Mouse (Mus musculus) lung, postnatal 36 days (tissue): ENCODE measurements around the gene Ssh3.
"Not testable (repeated sequence)": the region's sequence is repeated elsewhere in the genome, so short reads cannot be mapped to it uniquely, and the experiment has no call there.

Experiments used
- DNase-seq: peaks from one replicate; pipeline ENCODE4 v3.0.0; 2022; ENCODE audit warnings: mixed read lengths

Ssh3 gene

DNA sequence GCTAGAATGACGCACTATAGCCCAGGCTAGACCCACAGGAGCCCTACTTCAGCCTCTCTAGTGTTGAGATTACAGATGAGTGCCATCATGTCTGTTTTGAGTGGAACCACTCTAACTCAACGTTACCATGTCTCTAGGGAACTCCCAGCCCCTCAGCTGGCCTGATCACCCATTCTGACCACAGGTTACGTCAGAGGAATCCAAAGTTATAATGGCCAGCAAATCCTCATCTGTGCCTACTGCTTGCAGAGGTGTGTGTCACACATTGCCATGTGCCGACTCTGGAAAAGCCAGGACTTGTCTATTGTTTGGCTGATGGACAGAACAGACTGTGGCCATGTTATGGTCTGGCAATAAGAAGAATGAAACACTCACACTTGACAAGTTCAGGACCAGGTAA is 26.4 kb upstream of the Ssh3 start:
- DNase-seq = no peak

DNA sequence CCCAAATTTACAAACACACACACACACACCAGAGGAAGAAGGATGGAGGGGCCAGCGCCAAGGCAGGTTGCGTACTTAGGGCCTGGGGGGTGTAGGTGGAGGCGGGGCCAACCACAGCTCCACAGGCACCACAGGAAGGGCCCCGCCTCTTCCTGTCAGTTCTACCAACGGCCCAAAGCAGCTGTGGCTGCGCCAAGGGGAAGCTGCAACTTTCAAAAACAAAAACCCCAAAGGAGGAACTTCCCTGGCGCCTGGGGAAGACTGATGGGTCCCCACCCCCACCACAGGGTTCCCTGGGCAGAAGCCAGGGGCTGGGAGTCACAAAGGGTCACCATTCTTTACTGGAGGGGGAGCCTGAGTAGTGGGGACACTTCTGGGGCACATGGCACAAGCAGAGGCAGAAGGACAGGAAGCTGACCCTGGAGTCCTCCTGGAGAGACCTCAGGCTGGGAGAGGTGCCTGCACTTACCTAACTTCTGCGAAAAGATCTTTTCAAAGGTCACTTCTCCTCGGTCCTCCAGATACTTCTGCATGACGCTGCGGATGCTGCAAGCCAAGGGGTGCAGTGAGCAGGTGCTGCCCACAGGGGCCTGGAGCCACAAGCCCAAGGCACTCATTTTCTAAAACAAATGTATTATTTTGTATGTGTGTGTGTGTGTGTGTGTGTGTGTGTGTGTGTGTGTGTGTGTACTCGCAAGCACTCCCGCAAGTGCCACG is 25.6 kb upstream of the Ssh3 start:
- peak; percentile 90 for DNase-seq

DNA sequence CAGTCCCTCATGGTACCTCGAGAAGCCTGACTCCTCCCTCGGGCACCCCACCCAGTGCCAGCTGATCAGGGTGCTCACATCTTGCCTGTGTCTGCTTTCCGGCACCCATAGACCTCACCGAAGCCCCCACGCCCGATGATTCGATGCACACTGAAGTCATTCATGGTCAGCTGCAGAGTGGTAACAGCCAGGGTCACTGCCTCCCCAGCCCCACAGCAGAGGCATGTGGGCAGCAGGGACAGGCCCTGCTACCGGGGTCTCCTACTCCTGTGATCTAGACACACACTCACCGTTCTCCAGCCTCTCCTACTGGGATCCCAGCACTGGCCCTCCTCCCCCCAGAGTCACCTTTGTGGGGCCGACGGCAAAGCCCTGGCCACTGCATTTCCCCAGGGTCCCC is 22.2 kb upstream of the Ssh3 start:
- DNase-seq = no peak

DNA sequence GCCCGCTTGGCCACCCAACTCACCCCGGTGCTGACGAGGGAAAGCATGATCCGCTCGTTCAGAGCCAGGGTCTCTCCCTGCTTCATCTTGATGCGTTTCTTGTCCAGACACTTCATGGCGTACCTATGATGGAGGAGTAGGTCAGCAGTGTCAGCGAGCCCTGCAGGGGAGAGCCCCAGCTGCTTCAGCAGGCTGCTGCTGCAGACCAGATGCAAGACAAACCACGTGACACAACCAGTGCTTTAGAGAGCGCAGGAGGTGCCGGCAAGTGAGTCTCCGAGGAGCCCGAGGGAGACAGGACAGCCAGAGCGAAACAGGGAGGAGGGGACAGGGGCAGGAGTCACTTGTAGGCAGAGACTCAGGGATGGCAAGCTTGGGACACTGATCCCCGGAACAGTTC is 21.8 kb upstream of the Ssh3 start:
- no peak for DNase-seq

DNA sequence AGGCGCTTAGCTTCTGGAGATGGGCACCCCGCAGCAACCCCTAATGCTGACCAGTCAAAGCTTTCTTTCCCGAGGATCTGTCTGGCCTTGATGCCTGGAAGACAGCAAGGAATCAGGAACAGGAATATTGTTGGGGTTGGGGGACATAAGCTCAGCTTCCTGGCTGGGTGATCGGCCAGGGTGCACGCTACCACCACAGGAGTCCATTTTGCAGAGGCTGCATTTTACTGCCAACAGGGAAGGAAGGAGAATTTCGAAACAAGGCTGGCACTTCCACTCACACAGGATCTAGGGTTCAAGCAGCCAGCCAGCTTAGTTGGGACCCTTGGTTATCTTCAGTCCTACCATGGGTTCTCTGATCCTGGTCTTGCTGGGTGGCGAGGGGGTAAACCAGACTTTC is 14.7 kb upstream of the Ssh3 start:
- DNase-seq = no peak

DNA sequence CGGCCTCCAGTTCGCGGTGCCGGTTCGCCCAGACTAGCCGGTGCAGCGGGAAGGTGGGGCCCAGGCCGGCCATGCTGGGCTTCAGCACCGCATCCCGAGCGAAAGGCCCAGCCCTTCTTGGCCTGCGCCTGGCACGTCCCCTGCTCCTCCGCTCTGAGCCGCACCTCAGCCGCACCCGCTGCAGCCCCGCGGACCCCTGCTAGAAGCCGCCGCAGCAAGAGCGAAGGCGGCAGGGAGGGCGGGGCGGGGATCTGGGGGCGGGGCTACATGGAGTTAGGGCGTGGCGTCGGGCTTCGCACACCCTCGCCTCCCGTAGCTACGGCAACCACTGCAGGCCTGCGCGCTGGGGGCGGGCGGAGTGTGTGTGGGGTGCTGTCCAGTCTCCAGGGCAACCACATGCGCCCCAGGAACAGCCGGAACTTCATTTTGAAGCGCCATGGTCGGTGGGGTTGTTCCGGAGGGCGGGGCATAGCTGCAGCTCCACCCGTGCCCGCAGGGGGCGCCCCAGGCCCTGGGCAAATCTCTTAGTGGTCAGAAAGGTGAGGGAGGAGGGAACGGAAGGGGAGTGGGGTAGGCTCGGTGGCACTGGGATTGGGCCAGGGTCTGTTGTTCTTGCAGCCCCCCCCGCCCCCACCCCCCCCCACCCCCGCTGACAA is 14.0 kb upstream of the Ssh3 start, which contains the start of gene Ankrd13d:
Gene Ankrd13d, minus strand, starts transcription at position 240 of the 656 bp plus-strand sequence.
- DNase-seq = peak; percentile 93

DNA sequence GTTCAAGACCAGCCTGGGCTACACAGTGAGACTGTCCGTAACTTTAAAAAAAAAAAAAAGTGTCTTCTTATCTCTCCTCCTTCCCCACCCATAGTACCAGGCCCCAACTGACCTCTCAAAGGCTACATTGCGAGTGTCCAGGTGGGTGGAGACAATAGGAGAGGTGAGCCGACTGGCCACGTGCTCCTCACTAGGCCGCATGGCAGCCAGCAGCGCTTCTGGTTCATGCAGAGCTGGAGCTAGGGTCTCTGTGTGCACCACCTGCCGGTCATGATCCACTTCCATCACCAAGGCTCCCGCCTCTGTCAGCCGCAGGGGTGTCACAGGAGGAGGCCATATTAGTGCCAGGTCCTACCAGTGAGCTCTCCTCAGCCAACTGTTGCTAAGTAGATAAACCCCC is 11.4 kb upstream of the Ssh3 start:
- no peak for DNase-seq

DNA sequence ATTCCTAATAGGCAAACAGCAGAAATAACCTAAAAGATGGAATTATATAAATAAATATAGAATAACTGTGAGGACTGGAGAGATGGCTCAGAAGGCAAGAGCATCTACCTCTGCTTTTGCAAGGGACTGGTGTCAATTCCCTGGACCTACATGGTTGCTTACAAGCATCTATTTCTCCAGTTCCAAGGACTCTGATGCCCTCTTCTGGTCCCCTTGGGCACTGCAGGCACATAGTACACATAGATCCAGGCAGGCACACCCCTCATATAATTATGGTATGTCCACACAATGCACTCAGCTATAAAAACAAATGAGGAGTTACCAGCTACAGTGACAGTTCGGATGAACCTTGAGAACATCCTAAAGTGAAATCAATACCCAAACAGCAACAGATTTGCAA is 10.5 kb upstream of the Ssh3 start:
- no peak for DNase-seq

DNA sequence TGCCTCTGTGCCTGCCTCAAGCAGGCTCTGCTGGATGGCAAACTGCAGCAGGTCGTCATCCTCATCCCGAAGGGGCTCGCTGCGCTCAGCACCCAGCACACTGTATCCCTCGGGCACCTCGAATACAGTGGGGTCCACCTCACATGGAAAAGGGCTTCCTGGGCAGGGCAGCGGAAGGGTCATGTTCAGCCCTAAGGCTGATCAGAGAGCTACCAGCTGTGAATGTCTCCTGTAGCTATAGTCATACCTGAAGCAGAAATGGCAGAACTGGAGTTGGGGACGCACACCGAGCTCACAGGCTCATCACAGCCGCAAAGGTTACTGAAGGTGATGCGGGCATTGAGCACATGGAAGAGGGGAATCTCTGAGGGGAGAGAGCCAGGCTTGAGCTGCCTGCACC is 2.0 kb upstream of the Ssh3 start:
- DNase-seq = no peak

DNA sequence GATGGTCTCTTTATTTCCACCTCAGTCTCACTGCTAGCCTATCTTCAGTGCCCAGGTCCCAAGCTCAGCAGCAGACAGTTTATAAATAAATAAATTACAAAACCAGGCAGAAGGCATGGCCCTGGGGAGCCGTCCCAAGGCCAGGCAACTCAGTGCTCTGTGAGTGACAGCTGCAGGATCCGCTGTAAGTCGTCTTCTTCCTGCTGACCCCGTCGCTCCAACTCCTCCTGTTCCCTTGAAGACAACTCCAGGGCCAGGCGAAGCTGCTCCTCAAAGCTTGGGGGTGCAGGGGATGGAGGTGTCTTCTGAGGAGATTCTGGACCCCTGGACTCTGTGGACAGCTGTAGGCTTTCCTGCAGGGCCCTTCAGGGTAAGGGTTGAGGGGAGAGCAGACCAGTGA is 1.2 kb upstream of the Ssh3 start:
- DNase-seq = no peak

DNA sequence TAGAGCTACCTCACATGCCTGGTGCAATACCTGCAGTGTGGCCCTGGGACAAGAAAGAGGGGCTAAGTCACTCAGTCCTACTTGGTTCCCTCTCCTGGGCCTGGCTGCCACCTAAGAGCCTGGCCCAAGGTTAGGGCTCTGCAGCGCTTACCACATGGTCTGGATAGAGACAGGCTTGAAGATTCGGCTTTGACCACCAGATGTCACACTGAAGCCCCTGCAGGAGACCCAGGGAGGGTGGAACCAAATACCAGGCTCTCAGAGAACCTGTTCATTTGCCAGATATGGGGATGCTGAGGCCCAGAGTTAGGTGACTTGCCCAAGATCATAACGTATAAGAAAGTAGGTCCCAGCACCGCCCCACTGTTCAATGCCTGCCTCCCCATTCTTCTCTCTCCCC is 3.0 kb downstream of the Ssh3 start:
- no peak for DNase-seq

DNA sequence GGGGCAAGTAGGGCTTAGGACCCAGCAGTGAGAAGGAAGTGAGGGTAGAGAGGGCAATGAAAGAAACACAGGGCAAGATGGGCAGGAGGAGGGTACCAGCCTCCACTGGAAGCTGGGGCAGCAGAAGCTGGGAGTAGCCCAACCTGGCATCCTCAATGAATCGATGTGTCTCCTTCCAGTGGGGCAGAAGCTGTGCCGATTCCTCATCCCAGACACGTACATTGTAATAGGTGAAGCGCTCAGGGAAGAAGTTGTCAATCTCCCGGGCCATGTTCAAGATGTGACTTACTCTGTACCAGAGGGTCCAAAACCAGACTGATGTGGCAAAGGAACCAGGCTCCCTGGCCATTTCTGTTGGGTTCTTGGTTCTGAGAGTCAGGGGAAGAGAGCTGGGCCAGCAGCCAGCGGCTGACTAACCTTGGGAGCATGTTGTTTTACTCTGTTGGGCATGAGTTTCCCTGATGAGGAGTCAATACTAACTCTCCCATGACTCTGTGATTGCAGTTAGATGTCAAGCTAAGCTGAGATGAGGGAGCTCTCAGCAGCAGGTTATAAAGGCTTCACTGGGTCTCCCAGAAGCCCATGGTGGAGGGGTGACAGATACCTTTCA is 4.7 kb downstream of the Ssh3 start:
- no peak for DNase-seq

DNA sequence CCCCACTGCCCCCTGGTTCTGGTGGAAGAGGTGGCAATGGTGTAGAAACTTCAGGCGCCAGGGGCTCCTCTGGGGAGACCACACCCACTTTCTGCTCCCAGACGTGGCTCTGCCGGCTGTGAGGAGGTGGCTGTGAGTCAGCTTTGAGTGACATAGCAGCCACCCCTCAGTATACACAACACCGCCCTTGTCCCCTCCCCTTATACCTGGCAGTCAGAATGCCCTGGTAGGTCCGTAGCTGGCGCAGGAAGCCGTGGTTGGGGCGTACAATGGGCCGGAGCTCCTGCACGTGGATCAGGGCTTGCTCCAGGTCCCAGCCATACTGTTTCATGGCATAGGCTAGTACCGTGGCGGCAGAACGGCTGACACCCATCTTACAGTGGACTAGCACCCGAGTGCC is 5.3 kb downstream of the Ssh3 start:
- no peak for DNase-seq

DNA sequence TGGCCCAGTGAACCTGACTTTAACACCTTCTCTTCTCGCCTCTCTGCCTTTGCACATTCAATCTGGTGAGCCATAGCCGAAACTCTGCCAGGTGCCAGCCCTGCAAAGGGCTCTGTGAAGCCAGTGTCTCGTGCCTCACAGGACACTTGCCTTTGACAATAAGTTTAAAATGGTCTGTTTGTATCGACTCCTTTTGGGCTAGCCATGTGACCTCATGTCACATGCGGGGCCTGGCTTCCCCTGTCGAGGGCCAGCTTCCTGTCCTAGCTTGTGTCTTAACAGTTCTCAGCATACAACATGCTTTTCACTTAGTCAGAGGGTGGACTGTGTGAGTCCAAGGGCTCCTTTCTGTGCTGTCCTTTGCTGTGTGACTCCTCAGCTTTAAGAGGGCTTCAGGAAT is 6.2 kb downstream of the Ssh3 start:
- DNase-seq = no peak

DNA sequence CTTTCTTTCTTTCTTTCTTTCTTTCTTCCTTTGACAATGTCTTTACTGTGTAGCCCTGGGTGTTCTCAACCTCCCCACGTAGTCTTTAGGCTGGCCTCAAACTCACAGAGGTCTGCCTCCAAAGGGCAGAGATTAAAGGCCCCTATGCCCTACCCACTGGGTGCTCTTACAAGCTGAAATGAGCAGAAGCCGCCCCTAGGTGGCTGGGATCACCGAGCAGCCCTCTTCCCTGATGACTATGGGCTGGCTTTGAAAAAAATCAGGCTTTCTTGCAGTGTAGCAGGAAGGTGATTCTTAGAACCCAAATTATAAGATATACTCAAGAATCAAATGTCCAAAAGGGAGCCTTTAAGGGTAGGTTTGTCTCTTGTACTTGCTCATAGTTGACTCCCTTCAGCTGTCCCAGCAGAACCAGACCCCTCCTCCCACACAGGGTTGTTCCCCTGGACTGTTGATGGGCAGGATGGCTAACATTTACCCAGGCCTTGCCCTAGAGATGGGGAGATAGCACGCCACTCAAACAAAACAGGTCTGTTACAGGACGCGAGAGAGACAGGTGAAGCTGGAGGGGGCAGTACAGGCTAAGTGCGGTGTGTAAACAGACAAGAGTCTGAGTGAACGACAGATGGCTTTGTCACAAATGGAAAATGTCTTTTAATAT is 7.8 kb downstream of the Ssh3 start:
- DNase-seq = no peak

DNA sequence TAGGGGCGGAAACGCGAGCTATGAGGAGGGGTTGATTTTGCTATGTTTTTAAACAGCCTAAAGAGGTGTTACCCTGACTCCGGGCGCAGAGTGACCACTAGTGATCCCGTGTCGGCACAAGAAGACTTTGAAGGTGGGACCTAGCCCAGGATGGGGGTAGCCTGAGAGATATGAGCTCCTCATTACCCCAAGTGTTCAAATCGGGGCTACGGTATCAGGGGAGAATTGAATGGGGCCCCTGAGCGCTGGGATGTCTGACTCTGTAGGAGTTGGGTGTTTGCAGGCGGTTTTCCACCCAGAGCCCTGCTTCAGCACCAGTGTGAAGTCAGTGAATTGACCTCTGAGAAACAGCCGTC is 11.1 kb downstream of the Ssh3 start:
- no peak for DNase-seq

DNA sequence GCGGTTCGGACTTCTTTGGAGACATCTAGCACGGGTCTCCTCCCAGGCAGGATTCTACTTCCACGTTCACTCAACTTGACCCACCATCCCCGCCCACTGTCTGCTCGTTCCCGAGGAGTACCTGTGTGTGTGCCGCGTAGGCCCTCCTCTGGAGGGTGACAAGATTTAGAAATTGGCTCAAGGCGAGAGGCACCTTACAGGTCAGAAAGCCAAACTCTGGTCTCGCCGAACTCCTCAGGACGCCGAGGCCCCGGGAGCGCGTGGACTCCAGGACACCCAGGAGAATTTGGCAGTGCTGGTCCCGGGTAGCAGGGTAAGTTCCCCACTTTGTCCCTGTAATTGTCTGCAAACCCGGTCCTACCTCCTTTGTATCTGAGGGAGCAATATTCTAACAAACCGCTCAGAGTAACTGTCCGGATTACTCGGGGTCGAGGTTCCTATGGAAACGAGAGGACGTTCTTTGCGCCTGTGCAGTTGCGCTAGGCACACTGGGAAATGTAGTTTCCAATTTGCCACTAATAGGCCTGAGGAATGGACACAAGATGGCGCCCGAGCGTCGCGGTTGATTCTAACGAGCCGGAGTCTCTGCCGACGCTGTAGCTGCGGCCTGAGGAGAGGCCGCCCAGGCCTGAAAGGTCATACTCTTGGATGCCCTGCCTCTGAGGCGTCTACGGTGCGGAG is 11.6 kb downstream of the Ssh3 start:
- peak; percentile 98 for DNase-seq

DNA sequence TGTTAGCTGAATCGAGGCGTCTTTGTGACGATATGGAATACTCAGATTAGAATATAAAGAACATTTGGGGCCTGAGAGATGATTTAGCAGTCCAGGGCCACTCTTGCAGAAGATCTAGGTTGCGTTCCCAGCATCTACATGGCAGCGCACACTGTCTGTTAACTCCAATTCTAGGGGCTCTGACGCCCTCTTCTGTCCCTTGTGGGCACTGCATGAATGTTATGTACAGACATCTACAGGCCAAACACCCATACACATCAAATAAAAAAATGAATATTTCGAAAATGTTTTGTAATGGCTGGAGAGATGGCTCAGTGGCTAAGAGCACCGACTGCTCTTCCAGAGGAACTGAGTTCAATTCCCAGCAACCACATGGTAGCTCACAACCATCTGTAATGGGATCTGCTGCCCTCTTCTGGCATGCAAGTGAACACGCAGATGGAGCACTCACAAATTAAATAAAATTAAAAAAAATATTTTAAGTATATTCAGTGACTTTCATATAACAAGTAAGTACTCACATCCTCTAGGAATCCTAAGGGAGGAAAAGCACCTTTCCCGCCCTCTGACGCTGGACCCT is 13.3 kb downstream of the Ssh3 start:
- peak; percentile 21 for DNase-seq

DNA sequence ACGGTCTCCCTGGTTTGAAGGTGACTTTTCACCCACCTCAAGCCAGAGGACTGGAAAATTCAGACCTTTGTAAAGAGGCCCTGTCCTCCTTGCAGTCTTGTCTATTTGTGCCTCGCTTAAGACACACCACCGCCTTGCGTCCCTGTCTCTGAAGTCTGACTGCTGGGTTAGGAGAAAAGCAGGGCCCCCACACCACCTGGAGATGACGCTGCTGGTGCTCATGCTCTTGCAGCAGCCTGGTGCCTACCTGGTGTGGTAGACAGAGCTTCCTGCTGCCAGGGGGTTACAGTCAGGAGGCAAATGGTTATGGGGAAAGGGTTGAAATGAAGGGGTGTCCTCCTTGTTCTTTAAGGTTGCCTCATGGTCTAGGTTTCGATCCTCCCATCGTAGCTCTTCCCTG is 14.8 kb downstream of the Ssh3 start:
- no peak for DNase-seq

DNA sequence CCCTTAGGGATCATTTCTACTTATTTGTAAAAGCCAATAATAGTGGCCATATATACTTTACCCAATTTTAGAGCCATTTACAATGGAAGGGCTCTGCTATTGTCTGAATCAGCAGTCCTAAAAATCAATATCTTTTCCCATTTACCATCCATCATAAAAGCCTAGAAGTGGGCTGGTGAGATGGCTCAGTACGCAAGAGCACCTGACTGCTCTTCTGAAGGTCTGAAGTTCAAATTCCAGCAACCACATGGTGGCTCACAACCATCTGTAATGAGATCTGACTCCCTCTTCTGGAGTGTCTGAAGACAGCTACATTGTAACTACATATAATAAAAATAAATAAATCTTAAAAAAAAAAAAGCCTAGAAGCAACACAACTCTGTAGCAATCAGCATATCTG is 20.3 kb downstream of the Ssh3 start:
- not testable (repeated sequence) for DNase-seq

DNA sequence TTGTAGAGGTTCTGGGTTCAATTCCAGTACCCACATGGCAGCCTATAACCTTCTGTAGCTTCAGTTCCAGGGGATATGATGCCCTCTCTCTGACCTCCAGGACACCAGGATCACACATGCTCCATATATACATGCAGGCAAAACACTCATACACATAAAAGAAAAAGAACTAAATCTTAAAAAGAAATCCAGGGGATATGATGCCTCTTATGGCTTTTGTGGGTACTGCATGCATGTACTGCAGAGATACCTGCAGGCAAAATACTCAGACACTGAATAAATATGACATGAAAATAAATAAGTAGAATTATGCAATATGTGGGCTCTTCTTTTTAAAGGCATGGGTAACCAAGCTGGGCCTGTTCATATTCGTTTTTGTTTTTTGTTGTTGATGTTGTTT is 22.0 kb downstream of the Ssh3 start:
- DNase-seq = peak; percentile 32

DNA sequence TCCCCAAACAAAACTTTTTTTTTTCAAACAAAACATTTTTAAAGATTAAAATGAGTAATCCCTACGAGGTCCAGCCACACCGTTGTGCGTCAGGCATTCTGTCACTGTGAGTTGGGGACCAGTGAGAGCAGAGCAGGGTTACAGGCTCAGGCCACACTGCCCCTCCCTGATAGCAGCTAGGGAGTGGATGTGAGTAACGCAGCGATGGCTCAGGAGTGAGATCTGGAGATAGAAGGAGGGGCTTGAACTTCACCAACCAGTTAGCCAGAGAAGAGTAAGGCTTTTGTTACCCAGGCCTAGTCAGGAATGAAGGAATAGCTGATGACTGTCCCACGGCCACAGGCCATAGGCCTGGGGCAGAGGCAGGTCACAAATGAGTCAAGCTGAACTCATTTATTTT is 24.2 kb downstream of the Ssh3 start:
- no peak for DNase-seq

DNA sequence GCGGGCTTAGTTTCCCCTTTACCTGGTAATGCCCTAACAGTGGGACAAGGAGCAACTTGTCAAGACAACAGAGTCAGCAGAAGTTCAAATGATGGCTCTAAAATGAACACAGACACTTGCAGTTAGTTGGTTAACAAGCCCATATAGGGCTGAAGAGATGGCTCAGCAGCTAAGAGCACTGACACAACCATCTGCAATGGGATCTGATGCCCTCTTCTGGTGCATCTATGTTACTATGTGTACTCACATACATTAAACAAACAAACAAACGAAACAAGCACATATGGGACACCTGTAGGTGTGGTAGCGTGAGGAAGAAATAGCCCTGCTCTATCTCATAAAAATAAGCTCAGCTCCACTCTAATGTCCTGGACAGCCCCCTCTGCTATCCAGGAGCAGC is 26.6 kb downstream of the Ssh3 start:
- no peak for DNase-seq
